Mouse (Mus musculus): Measurements from ENCODE around the gene Gm17402.

Gm17402 gene

DNA sequence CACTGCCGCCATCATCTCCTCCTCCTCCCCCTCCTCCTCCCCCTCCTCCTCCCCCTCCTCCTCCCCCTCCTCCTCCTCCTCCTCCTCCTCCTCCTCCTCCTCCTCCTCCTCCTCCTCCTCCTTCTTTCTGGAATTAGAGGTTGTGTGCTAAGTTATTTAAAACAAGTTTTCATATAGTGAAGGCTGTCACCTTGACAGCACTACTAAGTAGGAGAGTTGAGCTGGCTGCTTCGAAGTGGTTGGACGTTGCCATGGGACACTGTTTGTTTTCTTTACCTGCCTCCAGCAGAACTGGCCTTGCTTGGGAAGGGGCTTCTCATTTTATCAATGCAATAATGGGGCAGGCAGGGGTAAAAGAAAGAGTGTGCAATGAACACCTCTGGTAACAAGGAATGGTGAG lies at the start of gene Gm17402:
Gm17402 (minus strand) TSS at position 101 of the 400 bp plus-strand sequence.
- no peak for DNase-seq

DNA sequence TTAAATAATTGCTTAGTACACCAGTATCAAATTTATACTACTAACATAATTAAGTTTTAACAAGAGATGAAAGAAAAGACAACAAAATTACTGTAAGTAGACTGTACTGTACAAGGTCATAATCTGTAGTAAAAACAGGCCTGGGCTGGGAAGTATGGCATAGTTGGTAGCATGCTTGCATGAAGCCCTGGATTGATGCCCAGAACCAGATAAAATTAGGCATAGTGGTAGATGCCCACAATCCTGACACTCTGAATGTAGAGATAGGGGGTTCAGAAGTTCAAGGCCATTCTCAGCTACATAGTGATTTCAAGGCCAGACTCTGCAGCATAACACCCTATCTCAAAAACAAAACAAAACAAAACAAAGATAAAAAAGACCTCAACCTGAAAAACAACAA lies 3.3 kb upstream of the Gm17402 start:
- no peak for DNase-seq

DNA sequence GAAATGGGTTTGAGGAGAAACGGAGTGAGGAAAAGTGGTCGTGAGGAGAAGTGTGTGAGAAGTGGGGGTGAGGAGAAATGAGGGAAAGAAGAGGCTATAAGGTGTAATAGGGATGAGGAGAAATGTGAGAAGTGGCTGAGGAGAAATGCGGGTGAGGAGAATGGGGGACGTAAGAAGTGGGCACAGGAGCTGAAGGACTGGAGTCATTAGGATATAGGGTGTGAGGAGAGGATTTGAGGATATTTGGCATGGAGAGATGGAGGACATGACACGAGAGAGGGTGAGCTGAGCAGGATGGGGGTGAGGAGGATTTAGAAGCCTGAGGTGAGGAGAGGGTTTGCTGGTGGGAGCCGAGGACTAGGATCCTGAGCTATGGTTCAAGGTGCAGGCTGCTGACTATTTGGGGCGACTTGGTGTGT lies 594 bp downstream of the Gm17402 start:
- DNase-seq, result no peak

DNA sequence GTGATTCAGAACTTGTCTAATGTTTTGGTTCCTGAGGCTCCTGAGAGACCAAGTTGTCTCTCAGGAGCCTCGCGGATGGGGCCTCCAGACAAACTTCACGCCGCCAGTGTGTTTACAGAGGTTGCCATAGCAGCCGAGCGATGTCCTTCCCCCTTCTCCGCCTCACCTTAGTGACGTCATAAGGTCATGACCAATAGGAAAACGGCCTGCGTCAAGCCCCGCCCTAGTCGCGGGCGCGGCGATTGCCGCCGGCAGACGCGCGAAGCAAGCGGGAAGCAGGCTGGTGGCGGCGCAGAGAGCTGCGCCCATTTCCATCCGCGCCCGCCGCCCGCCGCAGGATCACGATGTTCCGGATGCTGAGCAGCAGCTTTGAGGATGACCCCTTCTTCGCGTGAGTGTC lies 1.1 kb downstream of the Gm17402 start, which contains the start of gene Mlf1:
Mlf1 (plus strand) TSS at position 226 of the 400 bp plus-strand sequence.
- DNase-seq, result peak; percentile 89 to 93

DNA sequence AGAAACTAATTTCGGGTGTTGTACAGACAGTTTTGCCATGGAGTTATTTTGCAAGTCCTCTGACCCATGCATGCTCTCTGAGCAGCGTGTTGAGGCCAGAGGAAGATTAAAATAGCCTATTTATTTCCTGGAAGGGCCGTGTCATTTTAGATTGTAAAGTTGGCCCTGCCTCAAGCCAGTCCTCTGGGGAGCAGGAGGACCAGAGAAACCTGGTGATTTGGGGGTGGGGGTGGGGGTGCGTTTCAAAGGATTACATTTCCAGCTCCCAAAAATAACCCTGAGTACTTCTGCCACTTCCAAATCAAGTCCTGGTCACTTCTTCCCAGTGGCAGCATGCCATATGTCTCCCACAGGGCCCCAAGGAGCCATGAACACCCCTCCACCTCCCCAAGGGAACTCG lies 2.2 kb downstream of the Gm17402 start:
- no peak for DNase-seq

DNA sequence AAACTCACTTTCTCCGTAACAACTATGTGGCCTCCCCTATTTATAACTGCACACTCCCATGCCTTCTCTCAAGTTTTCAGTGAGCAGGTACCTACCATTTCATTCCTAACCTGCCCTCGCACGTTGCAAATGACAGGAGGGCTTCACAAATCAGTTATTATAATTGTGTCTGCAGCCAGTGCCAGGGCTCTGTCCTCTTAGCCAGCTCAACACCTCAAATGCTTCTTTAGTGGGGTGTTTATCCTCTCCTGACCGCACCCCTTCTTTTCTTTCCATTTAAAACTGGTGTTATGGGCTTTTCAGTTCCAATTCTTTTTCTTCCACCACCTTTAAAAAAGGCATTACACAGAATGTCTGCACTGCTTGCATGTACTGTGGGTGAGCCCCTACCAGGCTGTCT lies 2.8 kb downstream of the Gm17402 start:
- no peak for DNase-seq

DNA sequence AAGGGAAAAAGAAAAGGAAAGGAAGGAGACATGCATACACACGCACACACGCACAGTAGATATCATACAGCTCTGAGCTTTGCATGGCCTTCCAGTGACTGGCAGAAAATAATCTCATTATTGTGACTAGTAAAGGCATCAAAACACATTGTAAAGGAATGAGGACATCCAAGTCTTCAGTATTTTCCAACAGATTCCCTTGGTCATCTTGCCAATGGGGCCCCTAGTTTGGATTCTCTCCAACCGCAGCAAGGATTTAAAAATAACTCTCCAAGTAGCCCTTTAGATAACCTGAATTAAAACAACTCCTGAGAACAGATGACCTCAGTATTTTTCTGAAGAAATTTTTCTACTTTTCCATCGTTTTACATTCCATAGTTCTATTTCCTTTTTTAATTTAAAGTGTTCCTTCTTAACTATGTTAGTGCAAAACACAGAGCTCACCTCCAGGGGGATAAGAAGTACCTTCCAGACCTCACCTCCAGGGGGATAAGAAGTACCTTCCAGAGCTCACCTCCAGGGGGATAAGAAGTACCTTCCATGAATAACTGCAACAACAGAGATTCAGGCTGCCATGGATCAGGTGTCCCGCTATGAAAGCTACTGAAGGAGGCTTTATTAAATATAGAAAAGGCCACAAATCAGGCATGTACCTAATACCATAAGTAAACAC lies 5.4 kb downstream of the Gm17402 start:
- no peak for DNase-seq

DNA sequence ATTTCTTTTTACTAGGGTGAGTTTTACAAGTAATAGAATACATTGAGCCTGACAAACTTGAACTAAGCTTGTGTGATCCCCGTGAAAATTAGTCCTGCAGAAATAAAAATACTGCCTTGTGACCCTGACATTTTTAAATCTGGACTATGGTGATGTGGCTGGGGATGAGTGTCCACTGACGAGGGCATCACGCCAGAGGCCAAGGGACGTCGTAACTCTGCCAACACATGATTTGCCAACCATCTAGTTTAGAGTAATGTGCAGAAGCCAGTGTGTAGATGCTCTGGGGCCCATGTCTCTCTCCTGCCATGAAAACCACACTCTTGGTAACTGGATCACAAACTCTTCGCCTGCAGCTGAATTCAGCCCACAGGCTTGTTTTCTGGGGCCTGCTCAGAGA lies 7.5 kb downstream of the Gm17402 start:
- DNase-seq, result no peak

DNA sequence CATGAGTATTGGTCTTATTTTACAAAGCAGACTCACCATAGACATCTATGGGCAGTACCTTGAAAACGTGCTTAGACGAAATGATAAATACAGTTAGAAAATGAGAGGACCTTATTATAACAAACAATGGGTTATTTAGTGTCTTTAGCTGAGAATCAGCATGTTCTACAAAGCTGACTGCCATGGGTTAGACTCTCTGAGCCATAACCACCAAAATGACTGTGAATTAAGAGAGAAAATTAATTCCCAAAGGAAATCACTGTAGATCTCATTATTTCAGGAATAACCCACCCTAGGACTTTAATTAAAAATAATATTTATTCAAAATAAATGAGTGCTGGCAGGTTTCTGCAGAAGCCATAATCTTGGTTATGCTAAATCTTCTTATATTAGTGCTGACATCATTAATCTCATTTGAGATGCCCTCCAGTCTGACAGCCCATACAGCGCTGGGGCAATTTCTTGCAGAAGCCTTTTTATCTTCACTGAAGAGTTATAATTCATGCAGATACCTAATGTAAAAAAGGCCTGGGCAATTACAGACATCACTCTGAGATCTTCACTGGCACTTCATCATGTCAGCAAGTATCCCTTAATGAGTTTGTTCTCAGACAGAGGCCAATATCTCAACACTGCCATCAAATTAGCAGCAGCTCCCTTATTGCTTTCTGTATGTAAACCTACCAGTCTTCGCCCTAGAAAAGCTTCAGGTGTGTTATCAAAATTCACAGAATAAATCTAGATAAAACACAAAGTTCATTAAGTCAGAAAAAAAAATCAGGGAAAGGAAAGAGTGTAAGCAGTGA lies 8.7 kb downstream of the Gm17402 start:
- no peak for DNase-seq

DNA sequence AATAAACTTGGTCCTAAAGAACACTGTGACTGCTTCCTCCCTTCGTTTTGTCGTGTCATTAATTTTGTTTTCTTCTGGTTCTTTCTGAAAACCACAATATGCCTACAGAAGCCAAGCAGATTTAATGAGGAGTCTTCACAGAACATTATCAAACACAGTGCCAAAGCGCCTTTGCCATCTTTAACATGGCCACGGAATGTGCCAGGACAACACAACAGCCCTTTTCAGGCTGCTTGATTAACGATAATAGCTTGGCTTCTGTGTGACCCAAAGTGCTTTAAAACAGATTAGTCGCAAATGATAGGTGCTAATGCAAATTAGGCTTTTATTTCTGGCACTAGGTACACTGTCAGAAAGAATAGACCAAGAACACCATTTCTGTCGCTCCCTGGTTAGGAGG lies 16.6 kb downstream of the Gm17402 start:
- DNase-seq, result no peak

DNA sequence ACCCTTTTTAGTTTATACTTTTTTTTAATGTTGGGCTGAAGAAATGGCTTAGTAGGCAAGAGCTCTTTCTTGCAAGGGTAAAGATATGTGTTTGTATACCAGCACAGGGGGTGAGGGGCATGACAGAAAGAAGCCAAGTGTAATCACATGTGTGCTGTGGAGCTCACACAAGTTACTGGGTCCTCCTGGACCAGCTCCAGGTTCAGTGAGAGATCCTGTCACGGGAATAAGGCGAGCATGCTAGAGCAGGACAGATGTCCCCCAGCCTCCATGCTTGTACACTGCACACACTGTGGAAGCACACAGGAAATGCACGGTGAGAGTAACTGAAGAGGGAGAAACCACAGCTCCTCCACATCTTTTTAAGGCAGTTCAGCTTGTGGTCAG lies 22.2 kb downstream of the Gm17402 start:
- DNase-seq, result no peak

DNA sequence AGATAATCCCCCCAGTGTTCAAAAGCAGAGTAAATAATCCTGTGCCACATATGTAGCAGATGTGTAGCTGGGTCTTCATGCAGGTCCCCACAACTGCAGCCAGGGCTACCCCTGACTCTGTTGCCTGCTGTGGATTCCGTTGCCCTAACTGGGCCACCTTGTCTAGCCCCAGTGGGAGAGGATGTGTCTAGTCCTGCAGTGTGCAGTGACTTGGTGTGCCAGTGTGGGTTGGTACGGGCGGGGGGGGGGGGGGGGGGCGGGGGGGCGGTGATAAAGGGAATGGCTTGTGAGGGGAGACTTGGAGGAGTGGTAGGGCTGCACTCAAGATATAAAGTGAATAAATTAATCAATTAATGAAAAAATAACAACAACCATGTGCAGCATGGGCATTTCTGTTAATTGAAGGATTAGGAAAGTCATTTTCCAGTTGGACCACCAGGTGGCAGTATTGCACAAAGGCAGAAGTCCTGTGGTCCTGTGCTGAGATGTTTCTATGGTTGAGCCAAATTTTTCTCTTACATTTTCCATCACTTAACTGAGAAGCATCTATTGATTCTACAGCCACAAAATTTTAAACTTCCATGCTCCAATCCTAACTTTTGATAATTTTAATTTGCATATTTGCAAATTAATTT lies 22.7 kb downstream of the Gm17402 start:
- DNase-seq, result peak; percentile 25 to 67

DNA sequence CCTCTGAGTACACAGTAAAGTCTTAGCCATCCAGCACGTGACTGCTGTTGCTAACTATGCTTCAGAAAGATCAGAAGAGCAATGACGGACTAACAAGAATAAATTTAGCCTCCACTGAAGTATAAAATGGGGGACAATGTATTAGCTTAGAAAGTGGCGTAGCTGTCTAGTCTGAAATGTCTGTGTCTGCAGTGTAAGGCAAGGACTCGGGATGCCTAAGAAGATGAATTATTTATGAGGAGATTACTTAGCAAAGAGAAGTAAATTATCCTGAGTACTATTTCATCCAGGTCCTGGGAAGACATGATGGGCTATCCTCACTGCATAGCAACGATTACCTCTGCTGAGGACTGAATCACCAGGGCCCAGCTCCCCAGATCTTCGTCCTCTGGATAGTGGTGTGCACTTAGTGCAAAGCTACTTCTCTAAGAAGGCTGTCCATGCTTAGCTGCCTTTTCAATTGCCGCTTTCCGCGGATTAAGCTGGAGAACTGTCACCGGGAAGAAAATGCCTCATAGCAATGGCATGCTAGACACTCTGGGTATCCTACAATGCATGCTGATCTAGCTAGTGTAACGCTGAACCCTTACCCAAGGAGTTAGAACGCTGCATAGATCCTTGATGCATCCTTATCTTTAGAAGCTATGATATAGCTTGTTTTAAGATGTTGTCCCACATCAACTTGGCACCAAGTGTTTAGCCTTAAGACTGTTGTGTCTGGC lies 23.4 kb downstream of the Gm17402 start:
- no peak for DNase-seq

DNA sequence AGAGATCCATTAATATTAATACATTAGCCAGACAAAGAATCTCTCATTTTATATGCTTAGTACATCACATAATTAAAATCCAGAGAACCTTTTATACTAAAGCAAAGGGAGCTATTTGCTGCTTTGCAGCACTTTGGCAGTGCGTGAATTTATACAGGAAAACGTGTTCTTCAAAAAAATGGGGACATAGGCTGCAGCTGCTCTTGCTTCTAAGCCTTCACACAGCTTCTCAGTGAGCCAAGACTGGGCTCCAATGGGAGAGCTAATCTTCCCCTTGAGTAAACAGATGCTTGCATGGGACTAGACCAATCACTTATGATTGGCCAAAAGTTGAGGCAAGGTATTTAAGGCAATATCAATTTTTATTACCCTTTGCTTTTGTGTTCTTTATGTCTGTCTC lies 28.3 kb downstream of the Gm17402 start:
- DNase-seq, result no peak

DNA sequence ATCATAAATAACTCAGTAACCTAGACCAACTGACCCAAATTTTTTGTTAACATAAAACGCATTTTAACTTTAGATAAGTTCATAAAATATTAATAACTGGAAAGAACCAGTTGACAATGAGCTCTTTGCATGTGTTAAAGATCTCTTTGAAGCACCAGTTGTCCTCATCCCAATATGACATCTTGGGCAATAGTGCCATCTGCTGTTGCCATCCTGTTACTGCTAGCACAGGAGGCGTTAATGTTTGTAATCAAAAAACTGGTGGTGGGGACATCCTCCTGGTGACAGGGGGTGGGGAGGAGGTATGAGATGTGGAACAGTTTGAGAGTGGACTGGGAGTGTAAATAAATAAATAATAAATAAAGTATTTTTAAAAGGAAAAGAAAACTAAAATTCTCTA lies 30.4 kb downstream of the Gm17402 start:
- DNase-seq, result peak; percentile 48 to 74

DNA sequence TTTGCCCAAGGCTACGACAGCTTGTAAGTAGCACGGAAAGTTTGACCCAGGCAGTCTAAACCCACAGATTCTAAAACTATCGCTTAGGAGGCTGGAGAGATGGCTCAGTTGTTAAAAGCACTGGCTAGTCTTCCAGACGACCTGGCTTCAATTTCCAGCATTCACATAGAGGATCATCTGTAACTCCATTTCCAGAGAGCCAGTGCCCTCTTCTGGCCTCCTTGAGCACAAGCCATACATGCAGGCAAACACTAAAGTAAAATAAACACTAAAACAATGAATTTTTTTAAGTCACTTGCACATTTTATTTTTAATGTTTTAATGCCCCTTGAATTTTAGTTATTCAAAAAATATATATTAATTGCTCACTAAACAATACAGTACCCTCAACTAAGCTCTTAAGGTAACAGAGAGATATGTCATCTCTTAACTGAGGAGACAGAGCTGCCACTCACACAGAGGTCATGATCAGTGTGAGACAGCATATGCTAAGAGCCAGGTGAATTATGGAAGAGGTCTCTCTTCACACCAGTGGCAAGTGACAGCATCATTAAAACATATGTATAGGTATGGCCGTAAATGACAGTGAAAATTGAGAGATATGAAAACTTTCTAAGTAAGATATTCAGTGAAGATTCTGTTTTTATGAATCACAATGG lies 31.8 kb downstream of the Gm17402 start:
- peak in 1 of 2 experiments; percentile 13 for DNase-seq

DNA sequence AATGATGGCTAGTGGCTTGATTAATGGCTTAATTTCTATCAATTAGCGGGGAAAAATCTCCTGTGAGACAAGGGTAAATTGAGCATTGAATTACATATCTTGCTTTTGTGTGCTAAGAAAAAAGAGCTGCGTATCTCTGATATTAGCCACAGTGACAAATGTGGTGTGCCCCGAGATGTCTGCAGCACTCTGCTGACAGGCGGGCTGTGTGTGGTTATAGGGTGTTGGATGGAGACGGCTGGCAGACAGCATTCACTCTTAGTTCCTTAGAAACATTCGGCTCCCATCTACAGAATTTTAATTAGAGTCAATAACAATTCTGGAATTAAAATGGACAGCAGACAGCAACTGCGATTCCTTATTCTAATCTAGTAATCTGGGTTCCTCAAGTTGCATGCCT lies 34.0 kb downstream of the Gm17402 start:
- DNase-seq, result no peak

DNA sequence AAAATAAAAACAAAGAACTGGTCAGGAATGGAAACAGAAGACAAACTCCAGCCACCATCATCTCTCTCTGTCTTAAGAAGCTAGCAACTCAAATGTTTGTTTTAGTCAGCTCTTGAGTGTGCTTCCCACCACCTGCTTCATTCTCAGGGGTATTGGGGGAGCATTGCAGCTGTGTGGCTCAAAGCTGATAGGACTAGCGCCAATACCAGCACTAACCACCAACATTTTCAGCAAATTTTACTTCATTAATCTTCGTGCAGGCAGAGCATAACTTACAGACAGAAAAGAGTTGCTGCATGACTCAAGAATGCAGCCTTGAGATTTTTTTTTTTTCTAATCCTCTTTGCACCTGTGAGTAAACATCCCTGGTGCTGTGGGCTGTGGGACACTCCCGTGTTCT lies 35.4 kb downstream of the Gm17402 start:
- no peak for DNase-seq

DNA sequence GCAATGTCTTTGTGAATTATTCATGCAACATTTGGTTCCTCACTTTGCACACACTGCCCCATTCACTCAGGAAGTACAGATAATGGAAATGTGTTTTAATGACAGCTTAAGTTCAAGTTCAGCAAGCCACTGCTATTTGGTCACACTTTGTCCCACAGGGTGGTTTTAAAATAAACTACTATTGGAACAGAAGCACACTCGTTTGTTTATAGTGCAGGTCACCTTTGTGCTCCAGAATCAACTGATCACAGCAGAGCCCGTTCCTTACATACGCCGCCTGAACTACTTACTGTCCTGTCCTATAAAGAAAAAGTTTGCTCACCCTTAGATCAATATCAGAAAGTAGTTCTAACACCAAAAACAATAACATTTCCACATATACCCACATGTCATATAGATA lies 52.5 kb downstream of the Gm17402 start:
- DNase-seq, result no peak

Data from cerebellum, postnatal 25 days (tissue).